ENCODE assay signal across 27 mouse cellular contexts in genomic region chr16:48832055-48832454, GRCm38 (mm10). TPM values are rescaled to one million over a fixed set of nuclear protein-coding genes. Genes with fewer than 3 reads are reported as not detected.
"Had no signal": no experiment of that assay in that cellular context is flagged by ENCODE, and none has a peak within 500 bp of the region (broad histone marks: within the 10 kb centered on the region; RNA-seq: fewer than 3 reads in every experiment).

No protein-coding gene starts in this region.

- H3K9me3 ChIP-seq: lung, embryonic 15.5 days; midbrain, embryonic 10.5 days; midbrain, embryonic 12.5 days; neural tube, embryonic 13.5 days; neural tube, embryonic 15.5 days had no signal

- DNase-seq: lung, adult 18-20 months; lung, postnatal 14 days; lung, postnatal 4 days; midbrain, embryonic 14.5 days; retina, postnatal 1 day; right cerebral cortex, adult 18-20 months; right cerebral cortex, postnatal 25 days; right cerebral cortex, postnatal 4 days; spleen, adult 18-20 months; thymus, adult 18-20 months; thymus, postnatal 14 days; thymus, postnatal 36 days had no signal

- H3K27ac ChIP-seq: liver, embryonic 14.5 days; lung, embryonic 15.5 days; midbrain, embryonic 10.5 days; midbrain, embryonic 12.5 days; neural tube, embryonic 13.5 days; neural tube, embryonic 15.5 days had no signal

- ATAC-seq: midbrain, embryonic 16.5 days had no signal

- H3K36me3 ChIP-seq: lung, embryonic 15.5 days; midbrain, embryonic 10.5 days; midbrain, embryonic 12.5 days; neural tube, embryonic 13.5 days; neural tube, embryonic 15.5 days had no signal

- H3K27me3 ChIP-seq: lung, embryonic 15.5 days; midbrain, embryonic 12.5 days; neural tube, embryonic 13.5 days; neural tube, embryonic 15.5 days had no signal

- H3K4me2 ChIP-seq: lung, embryonic 15.5 days; midbrain, embryonic 12.5 days; neural tube, embryonic 13.5 days; neural tube, embryonic 15.5 days had no signal

- H3K4me3 ChIP-seq: lung, embryonic 15.5 days; midbrain, embryonic 10.5 days; midbrain, embryonic 12.5 days; myocyte; neural tube, embryonic 13.5 days; neural tube, embryonic 15.5 days had no signal

- H3K9ac ChIP-seq: liver, embryonic 14.5 days; lung, embryonic 15.5 days; midbrain, embryonic 12.5 days; neural tube, embryonic 13.5 days; neural tube, embryonic 15.5 days had no signal

- H3K4me1 ChIP-seq: lung, embryonic 15.5 days; midbrain, embryonic 10.5 days; midbrain, embryonic 12.5 days; neural tube, embryonic 13.5 days; neural tube, embryonic 15.5 days had no signal

RNA-seq across cellular contexts. Expression of gene Retnla, which starts 10.3 kb away (rescaled TPM):
- total RNA-seq: megakaryocyte progenitor cell, adult 5-6 weeks; megakaryocyte-erythroid progenitor cell, adult 5-6 weeks had no signal
- polyA plus RNA-seq: liver, embryonic 14.5 days; liver, embryonic 16.5 days; midbrain, embryonic 10.5 days; midbrain, embryonic 12.5 days; midbrain, embryonic 14.5 days; midbrain, embryonic 16.5 days; myocyte; neural tube, embryonic 11.5 days; neural tube, embryonic 13.5 days; neural tube, embryonic 15.5 days; stomach, embryonic 16.5 days had no signal

RNA-seq across cellular contexts. Expression of gene Retnlb, which starts 15.4 kb away (rescaled TPM):
- total RNA-seq: megakaryocyte progenitor cell, adult 5-6 weeks; megakaryocyte-erythroid progenitor cell, adult 5-6 weeks had no signal
- polyA plus RNA-seq: liver, embryonic 14.5 days; liver, embryonic 16.5 days; midbrain, embryonic 10.5 days; midbrain, embryonic 12.5 days; midbrain, embryonic 14.5 days; midbrain, embryonic 16.5 days; myocyte; neural tube, embryonic 11.5 days; neural tube, embryonic 13.5 days; neural tube, embryonic 15.5 days; small intestine, adult 2 months; stomach, embryonic 14.5 days; stomach, embryonic 16.5 days had no signal

RNA-seq across cellular contexts. Expression of gene Retnlg, which starts 40.4 kb away (rescaled TPM):
- total RNA-seq: megakaryocyte-erythroid progenitor cell, adult 5-6 weeks had no signal
- polyA plus RNA-seq: midbrain, embryonic 10.5 days; midbrain, embryonic 12.5 days; midbrain, embryonic 16.5 days; myocyte; neural tube, embryonic 11.5 days had no signal
